Mouse (Mus musculus) embryo, embryonic 10 days (tissue): Measurements from ENCODE around the gene Hal.
A peak's percentile ranks its signal among the peaks of the same experiment; 100 is the strongest.

Experiments
- DNase-seq: peaks from one replicate; pipeline ENCODE4 v3.0.0-alpha.2; 2015; ENCODE audit warnings: low spot score

Hal gene

GRCm38 (mm10) chr10:93488066-93488827 lies at the start of gene Hal:
Gene Hal, plus strand, starts transcription at chr10:93488768.
- no peak for DNase-seq

GRCm38 (mm10) chr10:93441501-93441900 lies 47.1 kb upstream of the Hal start:
- no peak for DNase-seq

GRCm38 (mm10) chr10:93442183-93442582 lies 46.4 kb upstream of the Hal start:
- DNase-seq: no peak

GRCm38 (mm10) chr10:93444407-93444806 lies 44.2 kb upstream of the Hal start:
- DNase-seq: no peak

GRCm38 (mm10) chr10:93447398-93447797 lies 41.2 kb upstream of the Hal start:
- no peak for DNase-seq

- no peak for DNase-seq
These were observed 33.9 kb upstream of the Hal start for GRCm38 (mm10) chr10:93454652-93455014.

GRCm38 (mm10) chr10:93460106-93460505 lies 28.5 kb upstream of the Hal start:
- DNase-seq: no peak

GRCm38 (mm10) chr10:93462692-93463382 lies 25.7 kb upstream of the Hal start:
- no peak for DNase-seq

- no peak for DNase-seq
These were observed 25.0 kb upstream of the Hal start for GRCm38 (mm10) chr10:93463611-93464010.

GRCm38 (mm10) chr10:93467259-93467658 lies 21.3 kb upstream of the Hal start:
- DNase-seq: no peak

- no peak for DNase-seq
These were observed 20.8 kb upstream of the Hal start for GRCm38 (mm10) chr10:93467791-93468190.

- peak; percentile 91 for DNase-seq
These were observed 17.2 kb upstream of the Hal start for GRCm38 (mm10) chr10:93471415-93471814.

- DNase-seq: no peak
These were observed 4.1 kb upstream of the Hal start for GRCm38 (mm10) chr10:93484511-93484910.

GRCm38 (mm10) chr10:93485055-93485691 lies 3.4 kb upstream of the Hal start:
- DNase-seq: peak; percentile 53

GRCm38 (mm10) chr10:93486622-93487021 lies 1.9 kb upstream of the Hal start:
- peak; percentile 71 for DNase-seq

GRCm38 (mm10) chr10:93488828-93489226 lies 259 bp downstream of the Hal start:
- DNase-seq: no peak

GRCm38 (mm10) chr10:93490451-93490850 lies 1.9 kb downstream of the Hal start:
- DNase-seq: no peak

GRCm38 (mm10) chr10:93500864-93501263 lies 12.3 kb downstream of the Hal start:
- peak; percentile 34 for DNase-seq

- no peak for DNase-seq
These were observed 12.8 kb downstream of the Hal start for GRCm38 (mm10) chr10:93501346-93501745.

- no peak for DNase-seq
These were observed 19.9 kb downstream of the Hal start for GRCm38 (mm10) chr10:93508383-93508970.

- DNase-seq: no peak
These were observed 21.1 kb downstream of the Hal start for GRCm38 (mm10) chr10:93509532-93510153.

- DNase-seq: no peak
These were observed 26.9 kb downstream of the Hal start for GRCm38 (mm10) chr10:93515419-93515818.
